Mouse (Mus musculus) forebrain, embryonic 15.5 days (tissue): ENCODE measurements around the gene Cnpy2. TPM values are rescaled to one million over a fixed set of nuclear protein-coding genes. Genes with fewer than 3 reads are reported as not detected.
A peak's percentile ranks its signal among the peaks of the same experiment; 100 is the strongest.

ENCODE experiments used
- ATAC-seq: fragments of 200-750 bp; cut with Nextera tagmentation; replicated peaks from 2 replicates; pipeline ENCODE4 v1.8.0; 2017; ENCODE audit warnings: mild to moderate bottlenecking, moderate TSS enrichment, moderate library complexity
- H3K27ac ChIP-seq: fragments of 300-500 bp; sonication (generic); replicated peaks from 2 replicates; pipeline ENCODE4 v1.5.1; 2015; ENCODE audit warnings: mild to moderate bottlenecking, inconsistent platforms
- H3K27me3 ChIP-seq: fragments of 300-500 bp; sonication (generic); 2 replicates; pipeline ENCODE4 v1.6.1; 2015; ENCODE audit warnings: inconsistent platforms
- H3K36me3 ChIP-seq: fragments of 300-500 bp; sonication (generic); 2 replicates; pipeline ENCODE4 v1.6.1; 2015; ENCODE audit warnings: mild to moderate bottlenecking, inconsistent platforms
- H3K4me1 ChIP-seq: fragments of 300-500 bp; sonication (generic); 2 replicates; pipeline ENCODE4 v1.6.1; 2015; ENCODE audit warnings: inconsistent platforms
- H3K4me2 ChIP-seq: fragments of 300-500 bp; sonication (generic); replicated peaks from 2 replicates; pipeline ENCODE4 v1.6.1; 2015; ENCODE audit warnings: mild to moderate bottlenecking, inconsistent platforms
- H3K4me3 ChIP-seq: fragments of 300-500 bp; sonication (generic); 2 replicates; pipeline ENCODE4 v1.5.1; 2015; ENCODE audit warnings: mild to moderate bottlenecking, inconsistent platforms
- H3K9ac ChIP-seq: fragments of 300-500 bp; sonication (generic); replicated peaks from 2 replicates; pipeline ENCODE4 v1.6.1; 2015; ENCODE audit warnings: mild to moderate bottlenecking, inconsistent platforms
- H3K9me3 ChIP-seq: fragments of 300-500 bp; sonication (generic); 2 replicates; pipeline ENCODE4 v1.6.1; 2016; ENCODE audit warnings: inconsistent platforms
- WGBS: fragments of 180-500 bp; shearing (Covaris S2); methylation state at CpG from one replicate; pipeline ENCODE4 v1.1.7; 2015; ENCODE audit warnings: mixed read lengths; 5-methylcytosine and 5-hydroxymethylcytosine counted together
- polyA plus RNA-seq: library from polyadenylated mRNA; unstranded; fragments of >200 nt; fragmentation: Nextera tagmentation; extraction: Ambion mirVana; gene quantifications from 2 replicates; pipeline ENCODE4 v1.2.1, GENCODE M21; 2015

The Cnpy2 gene
- polyA plus RNA-seq, 1 experiment from 2014 or later, result 208 TPM

DNA sequence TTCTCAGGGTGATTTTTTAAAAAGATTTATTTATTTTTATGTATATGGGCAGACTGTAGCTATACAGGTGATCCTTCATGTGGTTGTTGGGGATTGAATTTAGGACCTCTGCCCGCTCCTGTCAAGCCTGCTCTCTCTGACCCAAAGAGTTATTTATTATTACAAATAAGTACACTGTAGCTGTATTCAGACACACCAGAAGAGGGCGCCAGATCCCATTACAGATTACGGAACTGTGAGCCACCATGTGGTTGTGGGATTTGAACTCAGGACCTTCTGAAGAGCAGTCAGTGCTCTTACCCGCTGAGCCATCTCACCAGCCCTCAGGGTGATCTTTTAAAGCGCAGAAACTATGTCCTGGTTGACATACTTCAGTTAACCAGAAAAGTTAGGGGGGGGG is 49.9 kb downstream of the Cnpy2 start:
- Histone ChIP-seq H3K36me3 (no peaks in the 10 kb centered on the region), H3K9me3 (no peaks in the 10 kb centered on the region), H3K27me3 (no peaks in the 10 kb centered on the region), H3K9ac (no peak overlapping the region), H3K4me1 (peaks cover 27% of the 10 kb centered on the region), H3K4me2 (no peak overlapping the region), H3K4me3 (no peak overlapping the region), H3K27ac (no peak overlapping the region)
- no peak for ATAC-seq
- WGBS, result 83% methylated on average over 5 of the region's 5 CpGs

DNA sequence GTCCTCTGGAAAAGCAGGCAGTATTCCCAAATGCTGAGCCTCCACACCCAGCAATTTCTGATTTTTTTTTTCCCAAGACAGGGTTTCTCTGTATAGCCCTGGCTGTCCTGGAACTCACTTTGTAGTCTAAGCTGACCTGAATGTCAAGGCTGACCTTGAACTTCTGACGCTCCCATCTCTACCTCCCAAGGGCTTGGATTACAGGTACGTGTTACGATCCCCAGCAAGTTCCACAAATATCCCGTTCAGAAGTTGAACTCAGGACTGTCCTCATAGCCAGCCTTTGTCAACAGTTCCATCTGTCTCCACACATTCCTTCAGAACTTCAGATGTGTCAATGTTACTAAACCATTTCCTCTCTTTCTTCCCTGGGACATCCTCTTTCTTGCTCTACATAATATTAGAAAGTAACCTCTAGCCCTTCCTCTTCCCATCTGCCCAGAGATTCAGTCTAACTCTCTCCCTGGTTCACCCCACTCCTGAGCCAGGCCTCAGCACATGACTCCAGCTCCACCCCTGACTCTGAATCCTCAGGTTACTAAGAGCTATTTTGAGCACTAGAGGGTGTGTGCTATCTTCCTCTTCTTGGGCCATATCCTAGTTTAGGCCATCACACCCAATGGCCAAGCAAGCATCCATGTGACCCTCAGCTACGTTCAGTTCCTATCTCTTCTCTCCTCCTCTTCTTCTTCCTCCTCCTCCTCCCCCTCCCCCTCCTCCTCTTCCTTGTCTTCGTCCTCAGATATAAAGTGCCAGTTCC is 50.9 kb downstream of the Cnpy2 start:
- no peak overlapping the region for H3K9ac ChIP-seq
- no peak overlapping the region for H3K4me2 ChIP-seq
- H3K36me3 ChIP-seq, result no peaks in the 10 kb centered on the region
- ATAC-seq, result no peak
- WGBS, result 83% methylated on average over 6 of the region's 6 CpGs
- no peaks in the 10 kb centered on the region for H3K9me3 ChIP-seq
- no peaks in the 10 kb centered on the region for H3K27me3 ChIP-seq
- no peak overlapping the region for H3K27ac ChIP-seq
- H3K4me1 ChIP-seq, result peaks cover 21% of the 10 kb centered on the region
- no peak overlapping the region for H3K4me3 ChIP-seq

DNA sequence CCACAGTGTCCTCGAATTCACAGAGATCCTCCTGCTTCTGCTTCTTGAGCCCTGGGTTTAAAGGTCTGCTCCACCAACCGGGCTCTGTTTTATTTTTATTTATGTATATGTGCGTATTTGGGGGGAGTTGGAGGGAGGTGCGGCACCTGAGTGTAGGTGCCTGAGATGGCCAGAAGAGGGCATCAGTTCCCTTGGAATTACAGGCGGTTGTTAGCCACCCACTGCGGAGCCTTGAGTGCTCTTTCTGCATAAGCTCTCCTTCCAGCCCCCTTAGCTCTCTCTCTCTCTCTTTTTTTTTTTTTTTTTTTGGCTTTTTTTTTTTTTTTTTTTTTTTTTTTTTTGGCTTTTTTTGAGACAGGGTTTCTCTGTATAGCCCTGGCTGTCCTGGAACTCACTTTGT is 52.1 kb downstream of the Cnpy2 start:
- no peak overlapping the region for H3K27ac ChIP-seq
- H3K9ac ChIP-seq, result no peak overlapping the region
- peaks cover 28% of the 10 kb centered on the region for H3K4me1 ChIP-seq
- WGBS, result 82% methylated on average over 6 of the region's 6 CpGs
- peaks cover 10% of the 10 kb centered on the region for H3K36me3 ChIP-seq
- no peaks in the 10 kb centered on the region for H3K9me3 ChIP-seq
- no peak overlapping the region for H3K4me2 ChIP-seq
- no peaks in the 10 kb centered on the region for H3K27me3 ChIP-seq
- no peak overlapping the region for H3K4me3 ChIP-seq
- ATAC-seq, result no peak

DNA sequence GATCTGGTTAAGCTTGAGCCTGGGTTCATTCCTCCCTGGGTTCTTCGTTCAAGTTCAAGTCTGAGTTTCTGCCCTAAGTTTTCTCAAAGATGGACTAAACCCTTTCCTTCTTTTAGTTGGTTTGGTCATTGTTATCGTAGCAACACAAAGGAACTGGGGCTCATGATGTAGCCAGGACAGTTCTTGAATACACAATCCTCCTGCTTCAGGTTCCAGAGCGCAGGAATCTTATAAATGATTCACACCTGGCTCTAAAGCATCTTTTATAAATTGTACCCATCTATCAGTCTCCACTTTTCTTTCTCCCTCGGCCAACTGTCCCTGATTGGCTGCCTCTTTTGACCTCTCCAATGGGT is 53.8 kb downstream of the Cnpy2 start:
- H3K4me3 ChIP-seq, result peak overlapping the region; percentile 78
- 43% methylated on average over 4 of the region's 4 CpGs for WGBS
- H3K9ac ChIP-seq, result peak overlapping the region; percentile 94
- H3K27ac ChIP-seq, result peak overlapping the region; percentile 94
- H3K9me3 ChIP-seq, result no peaks in the 10 kb centered on the region
- no peak for ATAC-seq
- H3K27me3 ChIP-seq, result no peaks in the 10 kb centered on the region
- peak overlapping the region; percentile 65 for H3K4me2 ChIP-seq
- H3K4me1 ChIP-seq, result peaks cover 25% of the 10 kb centered on the region
- H3K36me3 ChIP-seq, result peaks cover 25% of the 10 kb centered on the region

DNA sequence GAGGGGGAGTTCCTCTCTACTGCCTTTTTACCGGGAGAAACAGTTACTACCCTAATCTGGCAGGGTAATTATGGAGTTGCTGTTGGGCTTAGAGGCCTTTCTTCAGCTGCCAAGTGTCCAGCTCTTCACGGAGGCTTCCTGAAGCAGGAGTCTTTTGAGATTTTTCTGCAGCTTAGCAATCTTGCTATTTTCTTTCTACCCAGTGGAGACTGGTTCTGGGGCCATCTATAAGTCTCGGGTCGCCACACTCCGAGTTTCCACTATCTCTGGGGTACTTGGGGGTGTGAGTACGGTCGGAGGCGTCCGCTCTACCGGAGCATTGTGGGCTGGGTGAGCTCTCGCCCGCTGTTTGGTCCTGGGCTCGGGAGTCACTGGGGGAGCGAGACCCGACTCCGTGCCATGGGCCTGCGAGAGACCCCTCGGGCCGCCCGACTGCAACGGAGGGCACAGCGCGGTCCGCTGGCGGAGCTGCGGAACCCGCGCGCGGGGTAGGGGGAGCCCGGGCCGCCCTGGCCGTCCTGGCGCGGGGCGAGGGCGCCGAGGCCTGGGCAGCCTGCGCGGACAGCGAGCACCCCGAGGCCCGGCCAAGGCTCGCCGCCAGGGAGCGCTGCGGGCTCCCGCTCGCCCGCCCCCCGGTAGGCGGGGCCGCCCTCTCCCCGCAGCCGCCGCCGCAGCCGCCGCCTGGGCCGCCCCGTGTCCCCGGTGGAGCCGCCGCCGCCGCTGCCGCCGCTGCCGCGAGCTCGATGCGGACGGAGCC is 54.4 kb downstream of the Cnpy2 start, which contains the start of gene Ankrd52:
Gene Ankrd52, plus strand, starts transcription at position 661 of the 757 bp plus-strand sequence.
- H3K4me2 ChIP-seq, result peak within 1 kb of the TSS; percentile 65
- under 1% methylated on average over 64 of the region's 73 CpGs for WGBS
- H3K36me3 ChIP-seq, result peaks cover 29% of the 10 kb centered on the region
- peak; percentile 91 for ATAC-seq
- H3K4me3 ChIP-seq, result peak within 1 kb of the TSS; percentile 78
- no peaks in the 10 kb centered on the region for H3K9me3 ChIP-seq
- peak within 1 kb of the TSS; percentile 94 for H3K9ac ChIP-seq
- peak within 1 kb of the TSS; percentile 94 for H3K27ac ChIP-seq
- no peaks in the 10 kb centered on the region for H3K27me3 ChIP-seq
- H3K4me1 ChIP-seq, result peaks cover 25% of the 10 kb centered on the region

Other genes starting within 250 kb of the Cnpy2 start
- gene Atp5b, start 239.2 kb upstream of the Cnpy2 start, polyA plus RNA-seq, result 2,026 and 2,088 TPM in 2 replicates
- gene Baz2a, start 230.9 kb upstream of the Cnpy2 start, polyA plus RNA-seq, result 9.1 and 9.8 TPM in 2 replicates
- 7.9 and 9.0 TPM in 2 replicates for gene Rbms2, start 142.2 kb upstream of the Cnpy2 start, polyA plus RNA-seq
- gene Gls2, start 128.0 kb upstream of the Cnpy2 start, polyA plus RNA-seq, result 0.57 and 0.64 TPM in 2 replicates
- 19.1 and 19.8 TPM in 2 replicates for gene Spryd4, start 110.7 kb upstream of the Cnpy2 start, polyA plus RNA-seq
- gene Mip, start 96.6 kb upstream of the Cnpy2 start, polyA plus RNA-seq, result 0.19 TPM in 1 of 2 replicates, not detected in the other
- gene Timeless, start 90.4 kb upstream of the Cnpy2 start, polyA plus RNA-seq, result 32.0 and 35.8 TPM in 2 replicates
- gene Apon, start 68.4 kb upstream of the Cnpy2 start, polyA plus RNA-seq, result 0.19 TPM in 1 of 2 replicates, not detected in the other
- gene Apof, start 53.8 kb upstream of the Cnpy2 start, polyA plus RNA-seq, result not detected in 2 replicates
- 17.1 and 21.0 TPM in 2 replicates for gene Stat2, start 51.9 kb upstream of the Cnpy2 start, polyA plus RNA-seq
- 0.11 TPM in 1 of 2 replicates, not detected in the other for gene Il23a, start 23.7 kb upstream of the Cnpy2 start, polyA plus RNA-seq
- gene Pan2, start 19.1 kb upstream of the Cnpy2 start, polyA plus RNA-seq, result 27.6 and 30.9 TPM in 2 replicates
- 233 and 237 TPM in 2 replicates for gene Cs, start 15.3 kb downstream of the Cnpy2 start, polyA plus RNA-seq
- 33.7 and 35.7 TPM in 2 replicates for gene Coq10a, start 46.5 kb downstream of the Cnpy2 start, polyA plus RNA-seq
- gene Ankrd52, start 54.7 kb downstream of the Cnpy2 start, polyA plus RNA-seq, result 13.0 and 13.4 TPM in 2 replicates
- gene Slc39a5, start 78.8 kb downstream of the Cnpy2 start, polyA plus RNA-seq, result 0.09 and 0.24 TPM in 2 replicates
- 137 and 139 TPM in 2 replicates for gene Nabp2, start 89.0 kb downstream of the Cnpy2 start, polyA plus RNA-seq
- 104 and 110 TPM in 2 replicates for gene Rnf41, start 89.2 kb downstream of the Cnpy2 start, polyA plus RNA-seq
- 201 and 202 TPM in 2 replicates for gene Smarcc2, start 136.8 kb downstream of the Cnpy2 start, polyA plus RNA-seq
- gene Myl6, start 171.7 kb downstream of the Cnpy2 start, polyA plus RNA-seq, result 682 and 697 TPM in 2 replicates
- 4.7 and 5.6 TPM in 2 replicates for gene Myl6b, start 176.2 kb downstream of the Cnpy2 start, polyA plus RNA-seq
- gene Esyt1, start 203.4 kb downstream of the Cnpy2 start, polyA plus RNA-seq, result 6.8 and 7.6 TPM in 2 replicates
- gene Zc3h10, start 225.3 kb downstream of the Cnpy2 start, polyA plus RNA-seq, result 22.8 and 24.5 TPM in 2 replicates
- gene Rpl41, start 226.8 kb downstream of the Cnpy2 start, polyA plus RNA-seq, result 2,336 and 2,513 TPM in 2 replicates
- 146 and 149 TPM in 2 replicates for gene Pa2g4, start 243.5 kb downstream of the Cnpy2 start, polyA plus RNA-seq